Mouse (Mus musculus) thymus, adult 2 months (tissue): ENCODE results near the gene Tmem95.
A peak's percentile ranks its signal among the peaks of the same experiment; 100 is the strongest.

Experiments
- CTCF ChIP-seq: fragments of 200-500 bp; IDR thresholded peaks from 2 replicates; pipeline ENCODE4 v1.5.1; 2012; ENCODE audit warnings: mild to moderate bottlenecking, control low read depth, low read length, moderate library complexity, borderline replicate concordance; ENCODE audit not compliant: control insufficient read depth, poor library complexity, insufficient read depth; ENCODE audit errors: extremely low read depth
- POLR2A ChIP-seq: fragments of 200-500 bp; IDR thresholded peaks from 2 replicates; pipeline ENCODE4 v1.6.1; 2012; ENCODE audit warnings: mild to moderate bottlenecking, low read length, control low read depth, moderate library complexity; ENCODE audit not compliant: control insufficient read depth, poor library complexity, insufficient read depth; ENCODE audit errors: extremely low read depth

DNA sequence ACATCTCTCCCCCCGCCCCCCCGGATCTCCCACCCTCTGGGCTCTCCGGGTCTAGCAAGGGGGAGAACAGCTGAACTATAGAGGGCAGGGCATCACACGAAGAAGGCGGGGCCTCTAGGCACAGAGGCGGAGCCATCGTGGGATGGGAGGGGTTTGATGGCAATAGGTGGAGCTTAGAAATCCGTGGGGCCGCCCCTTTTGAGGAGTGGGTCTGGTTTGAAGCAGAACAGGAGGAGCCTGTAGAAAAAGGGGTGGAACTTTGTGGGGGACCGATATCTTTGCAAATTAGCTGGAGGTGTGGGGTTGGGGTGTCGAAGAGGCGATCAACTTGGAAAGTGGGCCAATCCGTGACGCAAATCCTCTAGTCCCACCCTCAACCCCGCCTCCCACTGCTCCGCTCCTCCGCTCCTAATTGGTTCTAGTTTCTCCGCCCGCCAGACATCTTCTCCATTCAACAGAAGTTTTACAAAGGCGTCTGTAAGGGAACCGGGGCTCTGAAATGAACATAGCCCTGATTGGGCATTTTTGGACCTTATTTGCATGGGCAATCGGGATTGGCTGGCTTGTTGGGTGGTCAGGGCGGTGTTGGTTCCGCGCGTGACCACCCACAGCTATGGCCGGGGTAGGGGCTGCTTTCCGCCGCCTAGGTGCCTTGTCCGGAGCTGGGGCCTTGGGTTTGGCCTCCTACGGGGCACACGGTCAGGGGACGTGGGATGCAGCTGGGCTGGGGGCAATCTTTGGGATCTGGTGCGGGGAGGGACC is 39.7 kb downstream of the Tmem95 start, which contains the start of gene Tmem256:
- TF ChIP-seq CTCF (0 out of 2 replicates have a peak, but pooled peaks have one; percentile 18), POLR2A (0 out of 2 replicates have a peak, but pooled peaks have one; percentile 21)
